Mouse (Mus musculus): ENCODE measurements around the gene Vil1. TPM values are rescaled to one million over a fixed set of nuclear protein-coding genes. Genes with fewer than 3 reads are reported as not detected.

The Vil1 gene
- total and polyA plus RNA-seq, 2 experiments from 2014 or later = 0.31 to 0.38 TPM

GRCm38 (mm10) chr1:74433220-74433619 is 24.0 kb downstream of the Vil1 start:
- H3K27ac ChIP-seq (ENCODE audit: low read depth, low read length) = no peak overlapping the region
- ATAC-seq (ENCODE audit: low FRiP score) (no peak), DNase-seq (ENCODE audit: low spot score) (no peak)
- H3K9me3 ChIP-seq (ENCODE audit: low read length) = no peaks in the 10 kb centered on the region
- H3K36me3 ChIP-seq (ENCODE audit: insufficient read depth, low read length) = peaks cover 10% of the 10 kb centered on the region
- H3K4me1 ChIP-seq (ENCODE audit: insufficient read depth, low read length) = no peaks in the 10 kb centered on the region
- no peaks in the 10 kb centered on the region for H3K27me3 ChIP-seq (ENCODE audit: insufficient read depth, low read length)
- no peak for TF ChIP-seq CTCF (IDR thresholded peaks at IDR 0.05)
- no peak overlapping the region for H3K4me3 ChIP-seq (ENCODE audit: low read depth, low read length)
- no peak overlapping the region for H3K9ac ChIP-seq (replicated peaks; ENCODE audit: low read length, poor library complexity, severe bottlenecking)
- 83% methylated on average over 6 of the region's 6 CpGs for WGBS
- H3K4me2 ChIP-seq (ENCODE audit: low read depth, low read length, poor library complexity, severe bottlenecking) = no peak overlapping the region

- WGBS = 78% methylated on average over 5 of the region's 5 CpGs
Observed at GRCm38 (mm10) chr1:74434596-74434995, 25.4 kb downstream of the Vil1 start.

GRCm38 (mm10) chr1:74435563-74435962 is 26.4 kb downstream of the Vil1 start:
- H3K4me2 ChIP-seq (ENCODE audit: low read depth, low read length, poor library complexity, severe bottlenecking) = no peak overlapping the region
- no peak for ATAC-seq (ENCODE audit: low FRiP score)
- no peak for TF ChIP-seq CTCF (IDR thresholded peaks at IDR 0.05)
- H3K4me3 ChIP-seq (ENCODE audit: low read depth, low read length) = no peak overlapping the region
- H3K9ac ChIP-seq (replicated peaks; ENCODE audit: low read length, poor library complexity, severe bottlenecking) = no peak overlapping the region
- H3K9me3 ChIP-seq (ENCODE audit: low read length) = no peaks in the 10 kb centered on the region
- peaks cover 25% of the 10 kb centered on the region for H3K36me3 ChIP-seq (ENCODE audit: insufficient read depth, low read length)
- no peaks in the 10 kb centered on the region for H3K4me1 ChIP-seq (ENCODE audit: insufficient read depth, low read length)
- H3K27me3 ChIP-seq (ENCODE audit: insufficient read depth, low read length) = no peaks in the 10 kb centered on the region
- 93% methylated on average over 6 of the region's 6 CpGs for WGBS
- no peak for DNase-seq (ENCODE audit: low spot score)
- no peak overlapping the region for H3K27ac ChIP-seq (ENCODE audit: low read depth, low read length)

More at GRCm38 (mm10) chr1:74434596-74434995, 25.4 kb downstream of the Vil1 start:
- TF ChIP-seq CTCF (IDR thresholded peaks at IDR 0.05) = no peak
- H3K4me3 ChIP-seq (ENCODE audit: low read depth, low read length) = no peak overlapping the region
- DNase-seq (ENCODE audit: low spot score) = no peak
- H3K27ac ChIP-seq (ENCODE audit: low read depth, low read length) = no peak overlapping the region
- H3K36me3 ChIP-seq (ENCODE audit: insufficient read depth, low read length) = peaks cover 22% of the 10 kb centered on the region
- no peaks in the 10 kb centered on the region for H3K4me1 ChIP-seq (ENCODE audit: insufficient read depth, low read length)
- no peaks in the 10 kb centered on the region for H3K27me3 ChIP-seq (ENCODE audit: insufficient read depth, low read length)
- no peak for ATAC-seq (ENCODE audit: low FRiP score)
- H3K9ac ChIP-seq (replicated peaks; ENCODE audit: low read length, poor library complexity, severe bottlenecking) = no peak overlapping the region
- no peak overlapping the region for H3K4me2 ChIP-seq (ENCODE audit: low read depth, low read length, poor library complexity, severe bottlenecking)
- H3K9me3 ChIP-seq (ENCODE audit: low read length) = no peaks in the 10 kb centered on the region

GRCm38 (mm10) chr1:74437702-74438427 is 28.7 kb downstream of the Vil1 start:
- peak; percentile 32 for DNase-seq (ENCODE audit: low spot score)
- peaks cover 26% of the 10 kb centered on the region for H3K36me3 ChIP-seq (ENCODE audit: insufficient read depth, low read length)
- H3K4me2 ChIP-seq (ENCODE audit: low read depth, low read length, poor library complexity, severe bottlenecking) = no peak overlapping the region
- H3K9me3 ChIP-seq (ENCODE audit: low read length) = no peaks in the 10 kb centered on the region
- H3K4me3 ChIP-seq (ENCODE audit: low read depth, low read length) = no peak overlapping the region
- WGBS = 74% methylated on average over 8 of the region's 8 CpGs
- ATAC-seq (ENCODE audit: low FRiP score) = peak; percentile 49; the same call in 1 of the 2 replicates
- TF ChIP-seq CTCF (IDR thresholded peaks at IDR 0.05) = no peak
- H3K9ac ChIP-seq (replicated peaks; ENCODE audit: low read length, poor library complexity, severe bottlenecking) = no peak overlapping the region
- H3K27me3 ChIP-seq (ENCODE audit: insufficient read depth, low read length) = no peaks in the 10 kb centered on the region
- H3K4me1 ChIP-seq (ENCODE audit: insufficient read depth, low read length) = no peaks in the 10 kb centered on the region
- no peak overlapping the region for H3K27ac ChIP-seq (ENCODE audit: low read depth, low read length)

GRCm38 (mm10) chr1:74439166-74439876 is 30.1 kb downstream of the Vil1 start:
- 90% methylated on average over 19 of the region's 19 CpGs for WGBS
- ATAC-seq (ENCODE audit: low FRiP score) = no peak
- no peak for DNase-seq (ENCODE audit: low spot score)

GRCm38 (mm10) chr1:74444538-74444937 is 35.4 kb downstream of the Vil1 start:
- H3K27ac ChIP-seq (ENCODE audit: low read depth, low read length) = no peak overlapping the region
- 94% methylated on average over 2 of the region's 2 CpGs for WGBS
- ATAC-seq (ENCODE audit: low FRiP score) (no peak), DNase-seq (ENCODE audit: low spot score) (no peak)
- H3K4me2 ChIP-seq (ENCODE audit: low read depth, low read length, poor library complexity, severe bottlenecking) = no peak overlapping the region
- peaks cover 25% of the 10 kb centered on the region for H3K36me3 ChIP-seq (ENCODE audit: insufficient read depth, low read length)
- no peak overlapping the region for H3K4me3 ChIP-seq (ENCODE audit: low read depth, low read length)
- H3K27me3 ChIP-seq (ENCODE audit: insufficient read depth, low read length) = no peaks in the 10 kb centered on the region
- no peak overlapping the region for H3K9ac ChIP-seq (replicated peaks; ENCODE audit: low read length, poor library complexity, severe bottlenecking)
- no peaks in the 10 kb centered on the region for H3K9me3 ChIP-seq (ENCODE audit: low read length)
- TF ChIP-seq CTCF (IDR thresholded peaks at IDR 0.05) = no peak
- no peaks in the 10 kb centered on the region for H3K4me1 ChIP-seq (ENCODE audit: insufficient read depth, low read length)

More at GRCm38 (mm10) chr1:74439166-74439876, 30.1 kb downstream of the Vil1 start:
- no peaks in the 10 kb centered on the region for H3K27me3 ChIP-seq (ENCODE audit: insufficient read depth, low read length)
- no peak overlapping the region for H3K27ac ChIP-seq (ENCODE audit: low read depth, low read length)
- no peak for TF ChIP-seq CTCF (IDR thresholded peaks at IDR 0.05)
- H3K4me3 ChIP-seq (ENCODE audit: low read depth, low read length) = no peak overlapping the region
- H3K4me2 ChIP-seq (ENCODE audit: low read depth, low read length, poor library complexity, severe bottlenecking) = no peak overlapping the region
- H3K9me3 ChIP-seq (ENCODE audit: low read length) = no peaks in the 10 kb centered on the region
- no peak overlapping the region for H3K9ac ChIP-seq (replicated peaks; ENCODE audit: low read length, poor library complexity, severe bottlenecking)
- H3K36me3 ChIP-seq (ENCODE audit: insufficient read depth, low read length) = peaks cover 23% of the 10 kb centered on the region
- no peaks in the 10 kb centered on the region for H3K4me1 ChIP-seq (ENCODE audit: insufficient read depth, low read length)

Measured in midbrain, postnatal 0 days (tissue).